Mouse (Mus musculus) hindbrain, postnatal 0 days (tissue): Measurements from ENCODE around the gene Anapc11. TPM values are rescaled to one million over a fixed set of nuclear protein-coding genes. Genes with fewer than 3 reads are reported as not detected.

ENCODE experiments used
- ATAC-seq: fragments of 200-750 bp; cut with Nextera tagmentation; 2 replicates; pipeline ENCODE4 v1.8.0; 2017; ENCODE audit warnings: mild to moderate bottlenecking, moderate TSS enrichment, moderate library complexity
- DNase-seq: peaks from one replicate; pipeline ENCODE4 v3.0.0-alpha.2; 2015; ENCODE audit warnings: low spot score
- H3K27ac ChIP-seq: fragments of 300-500 bp; sonication (generic); 2 replicates; pipeline ENCODE4 v1.5.1; 2014; ENCODE audit warnings: mild to moderate bottlenecking
- H3K27me3 ChIP-seq: fragments of 300-500 bp; sonication (generic); 2 replicates; pipeline ENCODE4 v1.6.1; 2014; ENCODE audit warnings: low read length, mixed read lengths; ENCODE audit not compliant: insufficient read depth
- H3K36me3 ChIP-seq: fragments of 300-500 bp; sonication (generic); 2 replicates; pipeline ENCODE4 v1.6.1; 2014; ENCODE audit warnings: low read length, mixed read lengths; ENCODE audit not compliant: insufficient read depth
- H3K4me1 ChIP-seq: fragments of 300-500 bp; sonication (generic); 2 replicates; pipeline ENCODE4 v1.6.1; 2014; ENCODE audit warnings: antibody characterized with exemption, low read length, mixed read lengths; ENCODE audit not compliant: insufficient read depth
- H3K4me2 ChIP-seq: fragments of 300-500 bp; sonication (generic); 2 replicates; pipeline ENCODE4 v1.6.1; 2014; ENCODE audit warnings: low read depth, mild to moderate bottlenecking, low read length, moderate library complexity, mixed read lengths
- H3K4me3 ChIP-seq: fragments of 300-500 bp; sonication (generic); 2 replicates; pipeline ENCODE4 v1.5.1; 2014; ENCODE audit warnings: low read length
- H3K9ac ChIP-seq: fragments of 300-500 bp; sonication (generic); replicated peaks from 2 replicates; pipeline ENCODE4 v1.6.1; 2014; ENCODE audit warnings: mild to moderate bottlenecking, low read length, moderate library complexity, mixed read lengths
- H3K9me3 ChIP-seq: fragments of 300-500 bp; sonication (generic); 2 replicates; pipeline ENCODE4 v1.6.1; 2016; ENCODE audit warnings: low read length, mixed read lengths
- CTCF ChIP-seq: IDR thresholded peaks from 2 replicates; pipeline ENCODE4 v1.5.1; 2016; ENCODE audit warnings: antibody characterized with exemption, control low read depth, low read depth
- WGBS: fragments of 180-500 bp; shearing (Covaris S2); extraction: QIAGEN DNeasy Blood & Tissue Kit; methylation state at CpG from one replicate; pipeline ENCODE4 v1.1.7; 2014; 5-methylcytosine and 5-hydroxymethylcytosine counted together
- polyA plus RNA-seq: library from polyadenylated mRNA; unstranded; fragments of >200 nt; fragmentation: Nextera tagmentation; extraction: Ambion mirVana; gene quantifications from 2 replicates; pipeline ENCODE4 v1.2.1, GENCODE M21; 2015
- total RNA-seq: library from RNA; depleted of rRNA; stranded (reverse); fragments of >200 nt; gene quantifications from 2 replicates; pipeline ENCODE4 v1.2.3, GENCODE M21; 2014

Anapc11 gene
- total and polyA plus RNA-seq, 2 experiments from 2014 or later, result 39.6 to 198 TPM

- no peak for ATAC-seq
- DNase-seq, result no peak
Measured at GRCm38 (mm10) chr11:120574278-120574600, 24.0 kb upstream of the Anapc11 start.

GRCm38 (mm10) chr11:120575046-120575445, 23.2 kb upstream of the Anapc11 start:
- TF ChIP-seq CTCF, result no peak
- peaks cover 16% of the 10 kb centered on the region for H3K4me1 ChIP-seq
- 88% methylated on average over 2 of the region's 2 CpGs for WGBS
- DNase-seq (no peak), ATAC-seq (no peak)
- H3K36me3 ChIP-seq, result peaks cover 35% of the 10 kb centered on the region
- H3K9me3 ChIP-seq, result no peaks in the 10 kb centered on the region
- no peaks in the 10 kb centered on the region for H3K27me3 ChIP-seq
- H3K9ac ChIP-seq, result no peak overlapping the region
- H3K27ac ChIP-seq, result no peak overlapping the region
- H3K4me2 ChIP-seq, result no peak overlapping the region
- no peak overlapping the region for H3K4me3 ChIP-seq

More at GRCm38 (mm10) chr11:120574278-120574600, 24.0 kb upstream of the Anapc11 start:
- Histone ChIP-seq H3K4me2 (peak overlapping the region; percentile 90), H3K4me1 (peaks cover 13% of the 10 kb centered on the region), H3K4me3 (0 out of 2 replicates have a peak overlapping the region, but pooled peaks have one; percentile 1), H3K9ac (peak overlapping the region; percentile 77; the same call in 1 of the 2 replicates), H3K36me3 (peaks cover 35% of the 10 kb centered on the region), H3K9me3 (no peaks in the 10 kb centered on the region), H3K27me3 (no peaks in the 10 kb centered on the region), H3K27ac (0 out of 2 replicates have a peak overlapping the region, but pooled peaks have one; percentile 90)
- no peak for TF ChIP-seq CTCF
- 49% methylated on average over 5 of the region's 5 CpGs for WGBS

- no peak for ATAC-seq
- Histone ChIP-seq H3K36me3 (peaks cover 27% of the 10 kb centered on the region), H3K9me3 (no peaks in the 10 kb centered on the region), H3K27ac (no peak overlapping the region), H3K27me3 (no peaks in the 10 kb centered on the region), H3K4me3 (no peak overlapping the region), H3K4me1 (peaks cover 20% of the 10 kb centered on the region), H3K4me2 (no peak overlapping the region), H3K9ac (no peak overlapping the region)
- DNase-seq, result no peak
- TF ChIP-seq CTCF, result no peak
Measured at GRCm38 (mm10) chr11:120575940-120576339, 22.3 kb upstream of the Anapc11 start.

- H3K9ac ChIP-seq, result no peak overlapping the region
- H3K27me3 ChIP-seq, result no peaks in the 10 kb centered on the region
- H3K4me1 ChIP-seq, result peaks cover 16% of the 10 kb centered on the region
- H3K4me2 ChIP-seq, result no peak overlapping the region
- DNase-seq (no peak), ATAC-seq (no peak)
- H3K36me3 ChIP-seq, result peaks cover 24% of the 10 kb centered on the region
- TF ChIP-seq CTCF, result no peak
- H3K4me3 ChIP-seq, result no peak overlapping the region
- no peaks in the 10 kb centered on the region for H3K9me3 ChIP-seq
- H3K27ac ChIP-seq, result no peak overlapping the region
- WGBS, result 93% methylated on average over 3 of the region's 3 CpGs
Measured at GRCm38 (mm10) chr11:120576365-120576981, 21.7 kb upstream of the Anapc11 start.

- Histone ChIP-seq H3K27me3 (no peaks in the 10 kb centered on the region), H3K4me2 (no peak overlapping the region), H3K4me3 (no peak overlapping the region), H3K27ac (no peak overlapping the region), H3K4me1 (peaks cover 18% of the 10 kb centered on the region), H3K9me3 (no peaks in the 10 kb centered on the region), H3K36me3 (peaks cover 24% of the 10 kb centered on the region), H3K9ac (no peak overlapping the region)
- TF ChIP-seq CTCF, result peak; percentile 68
- WGBS, result 78% methylated on average over 7 of the region's 7 CpGs
- DNase-seq (peak; percentile 63), ATAC-seq (no peak)
Measured at GRCm38 (mm10) chr11:120577211-120578023, 20.8 kb upstream of the Anapc11 start.

- Histone ChIP-seq H3K9ac (no peak overlapping the region), H3K27me3 (no peaks in the 10 kb centered on the region), H3K4me2 (no peak overlapping the region), H3K36me3 (peaks cover 24% of the 10 kb centered on the region), H3K4me1 (peaks cover 18% of the 10 kb centered on the region), H3K9me3 (no peaks in the 10 kb centered on the region), H3K27ac (no peak overlapping the region), H3K4me3 (no peak overlapping the region)
- no peak for TF ChIP-seq CTCF
- ATAC-seq (no peak), DNase-seq (no peak)
- WGBS, result 86% methylated on average over 10 of the region's 10 CpGs
Measured at GRCm38 (mm10) chr11:120578024-120578693, 20.1 kb upstream of the Anapc11 start.
